Mouse (Mus musculus) layer of hippocampus, postnatal 10 days (tissue): ENCODE results near the gene Tmem104. TPM values are rescaled to one million over a fixed set of nuclear protein-coding genes. Genes with fewer than 3 reads are reported as not detected.

Experiments
- DNase-seq, 2 experiments: peaks; one replicate each; pipeline ENCODE4 v3.0.0; 2021; ENCODE audit warnings: low spot score in 2 of 2
- total RNA-seq, 2 experiments: library from RNA; stranded (reverse); gene quantifications; 2 replicates each; pipeline ENCODE4 v1.2.3; 2021

Gene Tmem104
- total RNA-seq, 2 experiments from 2014 or later: 15.1 to 20.2 TPM

DNA sequence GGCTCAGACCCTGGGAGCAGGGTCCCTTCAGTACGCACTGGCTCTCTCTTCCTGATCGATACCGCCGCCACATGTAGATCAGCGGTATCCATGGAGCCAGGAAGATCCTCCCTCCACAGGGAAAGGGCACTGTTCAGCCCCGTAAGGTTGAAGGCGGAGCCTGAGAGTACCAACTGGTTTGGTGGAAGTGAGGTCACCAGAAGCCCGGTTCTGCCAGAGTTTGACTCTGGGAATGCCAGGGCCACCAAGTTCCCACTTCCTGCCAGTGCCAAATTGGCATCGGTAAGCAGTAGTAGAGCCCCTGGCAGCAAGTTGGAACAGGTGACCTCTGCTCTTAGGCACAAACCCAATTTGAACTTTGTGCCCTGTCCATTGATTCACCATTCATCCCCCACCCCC, 22.3 kb upstream of the Tmem104 start:
- DNase-seq: no peak

DNA sequence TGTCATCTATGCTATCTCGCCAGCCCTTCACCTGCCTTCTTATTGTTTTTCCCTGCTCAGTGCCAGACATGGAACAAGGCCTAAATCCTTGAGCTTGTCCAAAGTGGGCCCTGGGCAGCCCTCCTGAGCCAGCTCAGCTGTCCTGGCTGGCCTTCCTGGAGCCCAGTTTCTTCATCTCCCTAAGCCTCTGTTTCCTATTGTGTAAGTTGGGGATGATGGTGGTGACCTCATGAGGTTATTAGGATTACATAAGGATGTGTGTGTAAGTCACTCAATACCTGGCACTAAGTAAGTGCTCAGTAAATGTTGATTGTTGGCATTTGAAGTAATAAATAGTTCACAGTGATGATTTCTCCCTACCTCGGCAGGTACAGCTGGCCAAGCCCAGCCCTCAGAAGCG, 20.5 kb upstream of the Tmem104 start:
- no peak for DNase-seq

DNA sequence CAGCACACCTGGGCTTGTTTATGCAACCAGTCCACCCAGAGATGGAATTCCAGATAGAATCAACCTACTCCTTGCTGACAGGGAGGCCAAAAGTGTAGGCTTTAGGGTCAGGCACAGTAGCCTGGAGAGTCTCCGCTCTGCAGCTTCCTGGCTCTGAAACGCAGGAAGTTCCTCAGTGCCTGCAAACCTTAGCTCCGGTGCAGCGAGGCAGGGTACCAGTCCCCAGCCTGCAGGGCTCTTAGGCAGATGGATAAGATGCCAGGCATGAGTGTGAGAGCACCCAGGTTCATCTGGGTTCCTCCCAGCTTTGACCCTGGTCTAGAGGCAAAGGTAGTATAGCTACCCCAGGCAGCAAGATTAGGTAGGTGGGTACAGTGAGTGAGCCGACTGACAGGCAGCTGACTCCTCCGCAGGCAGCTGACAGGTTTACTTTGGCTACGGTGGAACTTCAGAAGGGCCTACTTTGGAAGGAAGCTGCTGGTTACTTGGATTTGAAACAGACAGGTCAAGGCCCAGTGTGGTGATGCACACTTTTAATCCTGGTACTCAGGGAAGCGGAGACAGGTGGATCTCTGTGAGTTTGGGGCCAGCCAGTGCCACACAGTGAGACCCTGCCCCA, 19.5 kb upstream of the Tmem104 start:
- no peak for DNase-seq

DNA sequence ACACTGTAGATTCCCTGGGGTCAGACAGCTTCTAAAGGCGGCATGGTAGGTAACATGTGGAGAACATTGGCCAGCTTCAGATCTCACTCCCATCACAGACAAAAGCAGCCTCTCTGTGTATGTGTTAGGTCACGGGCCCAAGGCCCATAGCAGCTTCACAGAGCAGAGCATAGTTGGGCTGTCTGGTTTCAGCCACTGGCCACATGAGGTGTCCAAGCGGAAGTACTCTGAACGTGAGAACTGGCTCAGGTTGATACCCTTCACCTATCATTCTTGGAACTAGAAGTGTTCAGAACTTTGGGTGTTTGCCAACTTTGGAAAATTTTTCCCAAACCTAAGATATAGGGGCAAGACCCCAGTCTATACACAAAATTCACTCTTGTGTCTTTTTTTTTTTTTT, 17.9 kb upstream of the Tmem104 start:
- DNase-seq: no peak

DNA sequence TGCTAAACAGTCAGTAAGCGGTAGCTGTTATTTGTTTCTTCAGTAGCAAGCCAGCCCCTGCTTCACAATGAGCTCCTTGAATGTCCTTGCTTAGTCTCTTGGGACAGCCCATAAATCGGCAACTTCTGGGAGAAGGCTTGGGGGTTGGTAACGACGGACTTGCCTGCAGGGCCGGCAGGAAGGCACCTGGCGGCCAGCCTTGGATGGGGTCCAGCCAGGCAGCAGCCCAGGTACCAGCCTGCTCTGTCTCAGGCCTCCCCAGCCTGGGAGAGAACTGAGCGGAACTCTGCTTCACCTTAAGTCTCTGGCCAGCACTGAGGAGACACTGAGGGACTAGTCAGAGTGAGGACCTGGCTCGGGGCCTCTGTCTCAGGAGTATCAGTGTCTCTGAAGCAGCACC, 16.2 kb upstream of the Tmem104 start:
- DNase-seq: no peak

DNA sequence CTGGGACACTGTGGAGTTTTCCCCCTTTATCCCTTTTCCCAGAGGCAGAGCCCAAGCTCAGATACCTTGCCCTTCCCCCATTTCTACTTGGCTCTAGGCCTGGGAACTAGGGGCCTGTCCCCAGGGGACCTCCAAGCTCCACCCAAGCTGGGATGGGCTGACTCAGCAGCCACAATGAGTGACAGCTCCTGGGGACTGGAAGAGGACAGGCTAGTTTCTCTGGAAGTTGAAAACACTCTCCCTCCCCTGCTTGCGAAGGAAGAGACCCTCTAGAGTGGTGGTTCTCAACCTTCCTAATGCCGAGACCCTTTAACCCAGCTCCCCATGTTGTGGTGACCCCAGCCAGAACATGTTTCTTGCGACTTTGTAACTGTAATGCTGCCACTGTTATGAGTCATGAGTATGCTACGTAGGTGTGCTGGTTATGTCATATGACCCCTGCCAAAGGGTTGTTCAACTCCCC, 14.4 kb upstream of the Tmem104 start:
- DNase-seq: no peak

DNA sequence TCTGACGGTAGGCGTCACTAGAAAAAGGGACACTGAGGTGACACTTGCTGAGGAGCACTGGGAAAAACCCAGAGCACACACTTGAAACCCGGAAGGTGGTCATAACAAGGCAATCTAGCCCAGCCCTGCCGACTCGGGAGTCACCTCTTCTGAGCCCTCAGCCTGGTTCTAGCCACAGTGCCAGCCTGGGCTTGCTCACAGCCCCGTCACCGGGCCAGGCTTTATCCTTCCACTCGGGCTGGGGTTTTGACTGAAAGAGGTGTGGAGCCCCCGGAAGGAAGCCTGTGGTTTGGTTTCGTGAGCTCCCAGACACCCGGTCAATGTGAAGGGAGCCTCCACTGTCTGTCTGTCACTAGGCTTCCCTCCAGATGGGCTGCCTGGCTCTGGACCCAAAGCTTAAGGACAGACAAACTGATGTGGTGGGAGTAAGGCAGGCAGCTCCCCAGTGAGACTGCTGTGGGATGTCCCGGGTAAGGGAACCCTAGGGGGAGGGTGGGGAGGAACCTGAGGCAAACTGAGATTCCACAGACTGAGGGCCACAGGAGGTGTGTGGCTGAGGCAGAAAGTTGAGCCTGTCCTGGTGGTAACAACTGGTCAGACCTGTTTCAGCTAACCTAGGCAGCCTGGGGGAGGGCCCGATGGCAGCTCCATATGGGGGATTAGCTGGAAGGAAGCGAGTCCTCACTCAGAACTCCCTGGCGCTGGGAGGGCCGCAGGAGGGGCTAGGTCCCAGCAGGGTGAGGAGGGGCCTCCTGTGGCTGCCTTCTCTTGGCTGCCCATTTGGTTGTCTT, 13.5 kb upstream of the Tmem104 start:
- no peak for DNase-seq

DNA sequence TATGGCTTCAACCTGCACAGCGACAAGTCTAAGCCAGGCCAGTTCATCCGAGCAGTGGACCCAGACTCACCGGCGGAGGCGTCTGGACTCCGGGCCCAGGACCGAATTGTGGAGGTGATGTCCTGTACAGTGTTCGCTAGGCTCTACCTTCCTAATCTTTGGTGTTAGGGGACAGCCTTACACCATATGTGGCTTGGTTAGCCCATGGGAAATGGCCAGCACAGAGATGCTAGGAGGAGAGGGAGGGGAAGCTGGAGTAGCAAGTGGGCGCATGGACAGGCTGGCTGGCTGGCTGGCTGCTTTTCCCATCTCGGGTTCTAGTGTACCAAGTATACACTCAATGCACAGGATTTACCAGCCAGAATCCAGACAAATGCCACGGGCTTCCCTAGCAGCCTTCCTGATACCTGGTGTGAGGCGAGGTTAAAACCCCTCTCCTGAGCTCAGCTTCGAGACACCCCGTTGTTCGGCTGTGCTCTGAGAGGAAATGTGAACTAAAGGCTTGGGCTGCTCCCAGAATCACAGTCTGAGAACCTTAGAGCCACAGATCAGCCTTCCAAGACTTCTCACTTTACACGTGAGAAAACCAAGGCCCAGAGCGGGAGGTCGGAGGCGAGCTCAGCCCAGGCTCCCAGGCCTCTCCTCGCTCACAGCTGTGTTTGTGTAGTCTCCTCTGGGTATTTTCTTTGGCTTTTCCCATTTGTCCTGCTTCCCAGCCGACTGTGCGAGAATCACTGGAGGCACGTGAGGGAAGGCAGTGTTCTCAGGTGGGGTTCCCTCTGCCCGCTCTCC, 10.7 kb upstream of the Tmem104 start:
- DNase-seq: no peak

DNA sequence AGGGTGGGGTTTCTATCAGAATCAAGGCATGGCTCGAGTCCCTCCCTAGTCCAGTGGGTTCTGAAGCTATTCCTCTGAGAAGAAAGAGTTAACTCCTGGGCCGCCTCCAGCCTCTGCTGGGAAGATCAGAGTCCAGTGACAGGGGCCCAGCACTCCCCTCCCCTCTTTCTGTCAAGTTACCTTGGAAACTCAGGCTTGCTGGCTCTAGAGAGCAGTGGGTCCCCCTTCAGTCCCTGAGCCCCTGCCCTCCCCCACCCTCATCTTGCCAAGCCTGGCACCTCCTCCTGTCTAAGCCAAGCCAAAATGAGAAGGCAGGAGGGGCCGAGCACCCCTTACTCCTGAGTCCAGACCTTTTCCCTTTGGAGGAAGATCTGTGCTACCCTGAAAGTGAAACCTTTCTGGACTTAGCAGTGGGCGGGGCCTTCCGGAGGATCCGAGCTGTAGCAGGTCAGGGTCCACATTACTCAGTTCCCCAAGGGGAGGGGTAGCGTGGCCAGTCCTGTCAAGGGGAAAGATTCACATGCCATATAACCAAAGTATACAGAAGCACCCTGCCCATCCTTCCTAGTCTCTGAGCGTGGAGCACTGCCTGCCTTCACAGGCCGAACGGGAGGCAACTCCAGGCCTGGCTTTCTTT, 9.6 kb upstream of the Tmem104 start:
- DNase-seq: peak in 1 of 2 experiments; percentile 61

DNA sequence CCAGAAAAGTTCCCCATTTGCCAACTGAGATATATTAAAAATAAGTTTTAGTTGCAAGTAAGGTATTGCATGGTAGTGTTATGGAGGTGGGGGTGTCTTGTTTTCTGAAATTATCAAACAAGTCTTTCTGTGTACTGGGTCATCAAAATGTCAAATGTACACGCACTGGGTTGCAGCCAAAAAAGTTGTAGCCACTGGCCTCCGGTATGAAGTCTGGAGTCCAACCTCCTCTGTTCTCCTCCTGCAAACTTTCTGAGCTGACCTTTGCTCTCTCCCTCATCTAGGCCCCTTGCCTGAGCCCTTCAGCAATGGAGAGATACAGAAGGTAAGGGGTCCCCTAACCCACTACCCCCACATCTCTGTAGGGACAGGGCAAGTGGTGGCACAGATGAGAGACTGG, 8.5 kb upstream of the Tmem104 start:
- no peak for DNase-seq

DNA sequence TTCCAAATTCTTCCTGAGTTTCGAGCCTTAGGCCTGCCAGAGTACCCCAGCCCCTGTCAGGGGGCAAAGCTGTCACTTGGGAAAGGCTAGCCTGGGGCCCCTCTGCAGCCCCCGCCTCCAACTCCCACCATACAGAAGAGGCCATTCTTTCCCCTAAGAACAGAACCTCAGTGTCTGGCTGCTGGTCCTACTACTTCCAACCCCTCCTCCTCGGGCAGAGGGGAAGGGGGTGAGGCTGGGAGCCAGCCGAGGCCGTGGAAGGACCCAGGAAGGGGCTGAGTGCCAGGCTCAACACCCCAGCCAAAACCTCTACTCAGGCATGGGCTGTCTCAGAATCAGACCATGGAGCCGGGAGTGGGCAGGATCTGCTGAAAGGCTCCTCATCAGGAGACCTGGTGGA, 8.1 kb upstream of the Tmem104 start:
- DNase-seq: peak; percentile 70 to 77

DNA sequence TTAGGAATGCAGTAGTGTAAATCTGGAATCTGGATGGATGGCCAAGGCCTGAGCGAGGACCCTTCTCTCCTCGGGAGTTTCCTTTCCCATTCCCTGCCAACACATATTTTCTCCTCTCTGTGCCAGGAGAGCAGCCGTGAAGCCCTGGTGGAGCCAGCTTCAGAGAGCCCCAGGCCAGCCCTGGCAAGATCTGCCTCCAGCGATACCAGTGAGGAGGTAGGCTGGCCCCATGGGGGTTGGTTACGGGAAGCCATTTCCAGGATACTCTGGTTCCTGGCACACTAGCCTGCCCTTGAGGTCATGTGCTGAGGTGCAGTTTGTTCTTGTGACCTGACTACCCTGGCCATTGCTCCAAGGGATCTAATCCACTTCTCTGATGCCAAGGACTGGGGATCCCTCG, 7.4 kb upstream of the Tmem104 start:
- DNase-seq: no peak

DNA sequence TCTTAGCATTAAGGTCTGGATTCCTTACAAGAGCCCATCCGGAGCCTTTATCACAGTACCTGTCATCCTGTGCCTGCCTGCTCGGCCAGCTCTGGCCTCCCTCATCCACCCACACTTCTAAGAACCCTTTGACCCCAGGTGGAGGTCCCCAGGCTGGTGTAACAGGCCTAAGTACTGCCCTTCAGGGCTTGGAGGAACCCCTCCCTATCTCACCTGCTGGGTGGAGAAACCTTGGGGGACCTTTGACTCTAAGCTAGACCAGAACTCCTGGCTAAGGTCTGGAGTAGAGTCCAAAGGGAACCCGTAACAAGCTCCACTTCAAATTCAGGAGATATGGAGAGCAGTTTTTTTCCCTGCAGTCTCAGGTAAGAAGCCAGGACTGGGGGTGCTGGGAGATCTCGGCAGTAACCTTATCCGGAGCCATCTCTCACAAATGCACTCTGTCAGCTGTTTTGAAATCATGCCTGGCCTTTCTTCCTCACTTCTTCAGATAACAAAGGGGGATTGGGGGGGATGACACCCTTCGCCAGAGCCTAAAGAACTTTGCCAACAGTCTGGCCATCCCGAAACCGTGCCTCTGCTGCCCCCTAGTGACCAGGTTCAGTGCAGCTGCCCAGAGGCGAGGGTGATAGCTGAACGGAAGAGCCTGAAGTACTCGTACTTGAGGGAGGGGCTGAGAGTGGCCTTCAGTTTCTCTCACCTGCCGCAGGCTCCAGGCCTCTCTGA, 5.2 kb upstream of the Tmem104 start:
- peak; percentile 92 to 93 for DNase-seq

DNA sequence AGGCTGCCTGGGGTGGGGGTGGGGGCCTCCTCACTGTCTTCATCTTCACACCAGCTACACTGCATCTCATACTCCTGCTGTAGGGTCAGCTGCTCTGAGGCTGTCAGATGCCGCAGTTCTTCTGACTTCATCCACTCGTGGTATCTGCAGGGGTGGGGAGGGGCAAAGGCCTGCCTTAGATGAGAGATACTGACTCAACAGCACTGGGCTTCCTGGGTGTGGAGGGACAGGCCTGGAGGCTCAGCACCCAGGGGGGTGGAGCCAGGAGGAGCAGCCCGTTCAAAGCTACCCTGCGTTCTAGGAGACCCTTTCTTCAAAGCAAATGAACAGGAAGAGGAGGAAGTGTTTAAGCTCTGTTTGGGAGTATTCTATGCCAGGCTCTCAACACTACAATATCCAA, 2.3 kb upstream of the Tmem104 start:
- DNase-seq: no peak

DNA sequence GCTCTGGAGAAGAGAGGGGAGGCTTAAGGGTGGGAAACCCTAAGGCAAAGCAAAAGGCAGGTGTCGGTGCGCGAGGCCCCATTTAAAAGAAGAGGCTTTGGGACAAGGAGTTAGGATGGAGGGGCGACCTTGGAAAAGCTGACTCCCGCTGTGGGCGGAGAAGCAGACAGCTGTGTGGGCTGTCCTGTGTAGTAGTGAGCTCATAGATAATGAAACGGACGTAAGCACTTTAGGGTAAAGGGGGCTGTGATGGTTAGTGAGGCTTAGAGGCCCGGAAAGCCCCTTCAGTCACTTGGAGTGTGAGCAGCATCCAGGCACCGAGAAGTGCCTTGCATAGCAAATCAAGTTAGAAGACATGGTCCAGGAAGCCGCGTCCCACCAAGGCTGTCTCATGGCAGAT, 406 bp downstream of the Tmem104 start, which contains the start of gene Nat9:
Gene Nat9, minus strand, starts transcription at position 167 of the 400 bp plus-strand sequence.
- DNase-seq: no peak

DNA sequence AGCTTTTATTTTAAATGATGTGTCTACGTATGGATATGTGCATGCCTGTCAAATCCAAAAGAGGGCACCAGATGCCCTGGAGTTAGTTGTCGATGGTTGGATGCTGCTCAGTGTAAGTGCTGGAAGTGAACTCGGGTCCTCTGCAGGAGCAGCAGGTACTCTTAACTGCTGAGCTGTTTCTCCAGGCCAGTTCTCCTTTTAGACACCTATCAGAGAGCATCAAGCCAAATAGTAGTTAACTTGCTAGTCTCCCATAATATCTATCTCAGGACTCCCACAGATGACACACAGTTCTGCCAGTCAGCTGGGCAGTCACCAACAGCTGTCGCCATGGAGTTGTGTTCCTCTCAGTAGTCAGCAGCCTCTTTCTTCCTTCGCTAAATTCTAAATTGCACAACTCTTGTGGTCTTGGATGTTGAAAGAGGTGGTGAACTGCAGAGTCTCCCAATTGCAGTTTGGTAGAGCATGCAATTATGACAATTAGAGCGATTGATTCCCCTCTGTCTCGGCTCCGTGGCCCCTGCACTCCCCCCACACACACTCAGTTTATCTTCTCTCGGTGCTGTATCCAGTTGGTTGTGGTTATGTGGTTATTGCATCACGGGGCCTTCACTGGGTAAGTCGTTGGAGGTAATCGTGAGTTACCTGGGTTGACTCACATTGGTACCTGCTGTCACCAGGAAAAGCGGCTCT, 1.4 kb downstream of the Tmem104 start:
- DNase-seq: no peak

DNA sequence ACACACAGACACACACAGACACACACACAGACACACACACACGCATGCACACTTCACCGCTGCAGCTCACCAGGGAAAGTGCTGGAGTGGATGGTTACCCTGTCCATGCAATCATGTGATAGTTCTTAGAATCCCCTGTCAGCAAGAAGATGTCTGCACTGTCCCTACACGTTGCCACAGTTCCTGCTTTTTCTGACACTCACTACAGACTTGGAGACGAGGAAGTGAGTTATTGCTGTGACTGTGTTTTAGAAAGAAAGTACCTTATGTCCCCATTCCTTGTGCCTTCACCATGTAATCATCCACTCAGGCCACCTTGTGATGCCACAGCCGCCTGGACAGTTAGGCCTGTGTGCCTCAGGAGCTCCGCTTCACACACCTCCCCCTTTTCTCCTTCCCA, 2.0 kb downstream of the Tmem104 start:
- DNase-seq: no peak

DNA sequence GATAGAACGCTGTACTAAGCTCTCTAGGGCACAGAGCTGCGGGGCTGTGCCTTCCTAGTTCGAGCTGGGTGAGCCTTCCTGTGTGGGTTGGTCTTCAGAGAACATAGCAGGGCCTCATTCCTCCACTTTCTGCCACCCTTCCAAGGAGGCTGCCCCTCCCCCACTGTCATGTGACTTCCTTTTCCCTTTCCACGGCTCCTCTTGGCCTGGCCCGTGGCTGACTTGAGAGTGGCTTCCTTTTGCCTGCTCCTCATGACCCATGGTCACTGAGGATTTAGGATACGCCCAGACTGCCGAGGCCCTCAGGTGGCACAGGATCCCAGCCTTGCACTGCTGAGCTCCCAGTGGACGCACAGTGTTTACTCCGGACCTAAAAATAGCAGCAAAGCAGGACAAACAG, 4.9 kb downstream of the Tmem104 start:
- DNase-seq: no peak

DNA sequence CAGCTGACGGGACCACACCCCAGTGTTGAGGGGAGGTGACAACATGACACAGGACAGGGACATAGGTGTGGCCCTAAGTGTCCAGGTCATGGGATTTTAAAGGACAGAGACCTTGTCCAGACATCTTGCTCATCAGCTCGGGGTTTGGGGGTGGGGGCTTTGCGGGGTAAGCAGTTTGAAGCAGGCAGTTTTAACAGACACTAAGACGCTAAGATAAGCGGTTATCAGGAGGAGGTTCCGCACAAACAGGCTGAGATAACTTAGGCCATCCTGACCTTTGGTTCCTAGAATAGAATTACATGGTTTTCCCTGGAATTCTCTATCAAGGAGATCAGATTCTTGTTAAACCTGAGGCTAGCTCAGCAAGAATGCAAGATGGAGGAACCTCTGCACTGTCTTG, 7.4 kb downstream of the Tmem104 start:
- DNase-seq: no peak

DNA sequence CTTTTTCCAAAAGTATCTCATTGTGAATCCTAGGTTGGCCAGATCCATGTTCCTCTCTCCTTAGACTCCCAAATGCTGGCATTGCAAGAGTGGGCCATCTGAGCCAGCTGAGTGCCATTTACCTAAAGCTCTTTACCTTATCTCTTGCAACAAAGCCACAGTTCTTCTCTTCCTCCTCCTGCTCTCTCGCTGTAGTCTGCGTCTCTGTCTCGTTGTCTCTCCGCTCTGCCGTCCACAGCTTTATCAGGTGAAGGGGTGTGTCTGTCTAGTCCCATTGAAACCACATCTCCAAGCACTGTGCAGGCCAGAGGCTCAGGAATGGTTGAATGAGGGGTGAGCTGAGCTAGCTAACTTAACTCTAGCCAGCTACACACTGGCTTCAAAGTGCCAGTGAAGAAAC, 8.6 kb downstream of the Tmem104 start:
- no peak for DNase-seq
